Mouse (Mus musculus) urinary bladder, adult 2 months (tissue): ENCODE results near the gene Zfp597. TPM values are rescaled to one million over a fixed set of nuclear protein-coding genes. Genes with fewer than 3 reads are reported as not detected.
"Not testable (repeated sequence)": the region's sequence is repeated elsewhere in the genome, so short reads cannot be mapped to it uniquely, and the experiment has no call there.

Experiments
- DNase-seq: peaks from one replicate; pipeline ENCODE4 v3.0.0; 2022; ENCODE audit warnings: low spot score
- polyA plus RNA-seq: library from polyadenylated mRNA; depleted of rRNA; stranded (reverse); fragments of >200 nt; gene quantifications from 2 replicates; pipeline ENCODE4 v1.2.3, GENCODE M21; 2012; rRNA removed

Zfp597 gene
- polyA plus RNA-seq, 1 experiment, result 7.3 TPM

- no peak for DNase-seq
Measured at GRCm38 (mm10) chr16:3855776-3856175, 28.6 kb downstream of the Zfp597 start.

- no peak for DNase-seq
Measured at GRCm38 (mm10) chr16:3854437-3855182, 29.8 kb downstream of the Zfp597 start.

GRCm38 (mm10) chr16:3852586-3852985, 31.8 kb downstream of the Zfp597 start:
- no peak for DNase-seq

- DNase-seq, result not testable (repeated sequence)
Measured at GRCm38 (mm10) chr16:3851301-3851700, 33.1 kb downstream of the Zfp597 start.

GRCm38 (mm10) chr16:3848416-3848815, 35.9 kb downstream of the Zfp597 start:
- DNase-seq, result no peak

- no peak for DNase-seq
Measured at GRCm38 (mm10) chr16:3847871-3848270, 36.5 kb downstream of the Zfp597 start.

- DNase-seq, result peak; percentile 87
Measured at GRCm38 (mm10) chr16:3846711-3847518, 37.4 kb downstream of the Zfp597 start, which contains the start of gene Zfp174. Gene Zfp174 (plus strand): TSS chr16:3847268.

- no peak for DNase-seq
Measured at GRCm38 (mm10) chr16:3843796-3844195, 40.6 kb downstream of the Zfp597 start.

- no peak for DNase-seq
Measured at GRCm38 (mm10) chr16:3842989-3843388, 41.4 kb downstream of the Zfp597 start.

- no peak for DNase-seq
Measured at GRCm38 (mm10) chr16:3839157-3839885, 45.0 kb downstream of the Zfp597 start.

- no peak for DNase-seq
Measured at GRCm38 (mm10) chr16:3835461-3835860, 48.9 kb downstream of the Zfp597 start.

- DNase-seq, result no peak
Measured at GRCm38 (mm10) chr16:3830588-3831109, 53.7 kb downstream of the Zfp597 start, which contains the start of gene Olfr15. Gene Olfr15 (plus strand): TSS chr16:3830878.

GRCm38 (mm10) chr16:3829727-3830126, 54.6 kb downstream of the Zfp597 start:
- DNase-seq, result no peak

GRCm38 (mm10) chr16:3828021-3828420, 56.3 kb downstream of the Zfp597 start:
- DNase-seq, result no peak

GRCm38 (mm10) chr16:3820202-3820601, 64.2 kb downstream of the Zfp597 start:
- DNase-seq, result no peak

- DNase-seq, result not testable (repeated sequence)
Measured at GRCm38 (mm10) chr16:3814667-3815066, 69.7 kb downstream of the Zfp597 start.

Other genes starting within 250 kb of the Zfp597 start
- gene Mefv, start 166.5 kb downstream of the Zfp597 start, polyA plus RNA-seq, result 0.22 and 0.29 TPM in 2 replicates
- 19.3 and 20.8 TPM in 2 replicates for gene Zfp263, start 140.5 kb downstream of the Zfp597 start, polyA plus RNA-seq
- gene Olfr15, start 53.7 kb downstream of the Zfp597 start, polyA plus RNA-seq, result 0.07 TPM in 1 of 2 replicates, not detected in the other
- 2.7 and 3.0 TPM in 2 replicates for gene Zfp174, start 37.3 kb downstream of the Zfp597 start, polyA plus RNA-seq
- 54.1 and 60.6 TPM in 2 replicates for gene Naa60, start 12.2 kb downstream of the Zfp597 start, polyA plus RNA-seq
- gene Gm20695, start 87 bp upstream of the Zfp597 start, polyA plus RNA-seq, result 0.25 and 0.62 TPM in 2 replicates
- 5.8 and 7.0 TPM in 2 replicates for gene 1700037C18Rik, start 24.1 kb upstream of the Zfp597 start, polyA plus RNA-seq
- gene Cluap1, start 24.2 kb upstream of the Zfp597 start, polyA plus RNA-seq, result 19.5 and 20.3 TPM in 2 replicates
- gene Nlrc3, start 92.1 kb upstream of the Zfp597 start, polyA plus RNA-seq, result 1.3 and 1.4 TPM in 2 replicates
- gene Slx4, start 119.2 kb upstream of the Zfp597 start, polyA plus RNA-seq, result 17.5 and 18.2 TPM in 2 replicates
- gene Dnase1, start 152.4 kb upstream of the Zfp597 start, polyA plus RNA-seq, result not detected in 2 replicates
- gene Trap1, start 193.3 kb upstream of the Zfp597 start, polyA plus RNA-seq, result 76.9 and 84.2 TPM in 2 replicates